Mouse (Mus musculus) forebrain, embryonic 11.5 days (tissue): ENCODE measurements at regions not wholly inside any gene's neighbourhood (a gene's known extent, or its start where the extent isn't known, plus 50 kb on each side); places are given as distances from the start of the nearest gene placed in this dataset.
A peak's percentile ranks its signal among the peaks of the same experiment; 100 is the strongest.

Source experiments
- ATAC-seq: fragments of 200-750 bp; cut with Nextera tagmentation; replicated peaks from 2 replicates; pipeline ENCODE4 v1.8.0; 2017; ENCODE audit warnings: moderate TSS enrichment; ENCODE audit not compliant: low FRiP score
- DNase-seq: peaks from one replicate; pipeline ENCODE4 v3.0.0-alpha.2; 2017; ENCODE audit warnings: low spot score
- H3K27ac ChIP-seq: fragments of 300-500 bp; sonication (generic); 2 replicates; pipeline ENCODE4 v1.5.1; 2014; ENCODE audit warnings: low read depth, low read length
- H3K27me3 ChIP-seq: fragments of 300-500 bp; sonication (generic); 2 replicates; pipeline ENCODE4 v1.6.1; 2014; ENCODE audit warnings: mild to moderate bottlenecking, low read length, mixed read lengths; ENCODE audit not compliant: control insufficient read depth, insufficient read depth
- H3K36me3 ChIP-seq: fragments of 300-500 bp; sonication (generic); 2 replicates; pipeline ENCODE4 v1.6.1; 2014; ENCODE audit warnings: mild to moderate bottlenecking, low read length, moderate library complexity, mixed read lengths; ENCODE audit not compliant: control insufficient read depth, insufficient read depth
- H3K4me1 ChIP-seq: fragments of 300-500 bp; sonication (generic); replicated peaks from 2 replicates; pipeline ENCODE4 v1.6.1; 2014; ENCODE audit warnings: low read length, mixed read lengths; ENCODE audit not compliant: control insufficient read depth, insufficient read depth
- H3K4me2 ChIP-seq: fragments of 300-500 bp; sonication (generic); 2 replicates; pipeline ENCODE4 v1.6.1; 2014; ENCODE audit warnings: low read depth, mild to moderate bottlenecking, low read length, moderate library complexity, mixed read lengths; ENCODE audit not compliant: severe bottlenecking
- H3K4me3 ChIP-seq: fragments of 300-500 bp; sonication (generic); 2 replicates; pipeline ENCODE4 v1.5.1; 2014; ENCODE audit warnings: low read depth, low read length
- H3K9ac ChIP-seq: fragments of 300-500 bp; sonication (generic); 2 replicates; pipeline ENCODE4 v1.6.1; 2014; ENCODE audit warnings: low read length
- H3K9me3 ChIP-seq: fragments of 300-500 bp; sonication (generic); 2 replicates; pipeline ENCODE4 v1.6.1; 2016; ENCODE audit warnings: low read length, mixed read lengths; ENCODE audit not compliant: control insufficient read depth
- WGBS: fragments of 180-500 bp; shearing (Covaris S2); extraction: QIAGEN DNeasy Blood & Tissue Kit; methylation state at CpG from one replicate; pipeline ENCODE4 v1.1.7; 2014; 5-methylcytosine and 5-hydroxymethylcytosine counted together

DNA sequence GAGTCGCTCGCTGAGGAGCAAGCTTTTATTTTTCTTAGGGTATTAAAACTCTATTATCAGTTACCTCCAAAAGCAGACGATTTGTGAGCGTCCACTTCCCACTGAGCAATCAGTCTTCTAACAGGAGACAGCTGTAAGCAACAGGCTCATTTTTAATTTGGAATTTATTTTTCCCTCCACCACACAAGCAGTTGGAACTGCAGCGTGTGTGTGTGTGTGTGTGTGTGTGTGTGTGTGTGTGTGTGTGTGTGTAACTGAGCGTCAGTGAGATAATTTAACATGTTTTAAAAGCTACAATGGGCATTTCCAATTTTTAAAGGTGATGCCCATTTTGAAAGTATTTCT lies 116.6 kb downstream of the Olfr267 start:
- no peak for DNase-seq
- Histone ChIP-seq H3K4me1 (peaks cover 13% of the 10 kb centered on the region; the same call in 1 of the 2 replicates), H3K9ac (peak overlapping the region; percentile 8; the same call in 1 of the 2 replicates), H3K9me3 (no peaks in the 10 kb centered on the region), H3K36me3 (no peaks in the 10 kb centered on the region), H3K4me2 (peak overlapping the region; percentile 32; the same call in 1 of the 2 replicates), H3K27me3 (peaks cover 3% of the 10 kb centered on the region; the same call in 1 of the 2 replicates), H3K4me3 (no peak overlapping the region), H3K27ac (peak overlapping the region; percentile 31; the same call in 1 of the 2 replicates)
- 2% methylated on average over 6 of the region's 6 CpGs for WGBS
- ATAC-seq, result peak; percentile 73

DNA sequence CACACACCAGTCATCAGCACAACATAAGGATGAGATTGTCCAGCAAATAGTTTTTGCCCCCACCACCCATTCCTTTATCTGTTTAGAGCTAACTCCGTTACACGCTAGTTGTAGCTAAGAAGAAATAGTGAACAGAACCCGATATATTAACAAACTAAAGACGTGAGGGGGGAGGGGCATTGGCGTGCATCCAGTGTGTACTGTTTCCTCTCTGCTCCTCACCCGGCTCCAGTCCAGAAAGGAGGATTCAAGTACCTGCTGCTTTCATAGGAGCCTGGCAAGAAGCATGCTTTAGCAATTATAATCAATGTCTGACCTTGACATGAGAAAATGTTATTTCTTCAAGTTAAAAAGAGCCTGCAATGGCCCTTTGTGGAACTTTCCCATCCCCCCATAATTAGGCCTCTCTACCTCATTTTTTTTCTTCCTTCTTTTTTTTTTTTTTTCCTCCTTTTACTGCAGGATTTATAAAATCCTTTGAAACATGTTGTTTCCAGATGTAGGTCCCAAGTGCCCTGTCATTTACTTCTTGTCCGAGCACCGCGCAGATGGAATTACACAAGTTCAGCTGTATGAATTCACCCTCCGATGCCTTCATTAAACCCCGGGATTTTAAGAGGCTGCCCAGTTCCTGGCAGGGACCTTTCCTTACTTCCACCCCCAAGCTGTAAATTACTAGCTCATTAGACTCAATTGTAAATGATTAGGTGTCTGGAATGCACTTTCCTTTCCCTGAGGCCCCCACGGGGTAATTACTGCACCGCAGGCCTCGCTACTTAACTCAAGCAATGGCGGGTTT lies 116.6 kb upstream of the Lpar1 start:
- Histone ChIP-seq H3K36me3 (no peaks in the 10 kb centered on the region), H3K27me3 (peaks cover 3% of the 10 kb centered on the region; the same call in 1 of the 2 replicates), H3K9ac (peak overlapping the region; percentile 8; the same call in 1 of the 2 replicates), H3K9me3 (no peaks in the 10 kb centered on the region), H3K4me1 (peaks cover 13% of the 10 kb centered on the region; the same call in 1 of the 2 replicates), H3K4me3 (no peak overlapping the region), H3K4me2 (peak overlapping the region; percentile 32; the same call in 1 of the 2 replicates), H3K27ac (peak overlapping the region; percentile 60; the same call in 1 of the 2 replicates)
- WGBS, result 10% methylated on average over 15 of the region's 15 CpGs
- peak; percentile 93 for ATAC-seq
- peak; percentile 87 for DNase-seq

DNA sequence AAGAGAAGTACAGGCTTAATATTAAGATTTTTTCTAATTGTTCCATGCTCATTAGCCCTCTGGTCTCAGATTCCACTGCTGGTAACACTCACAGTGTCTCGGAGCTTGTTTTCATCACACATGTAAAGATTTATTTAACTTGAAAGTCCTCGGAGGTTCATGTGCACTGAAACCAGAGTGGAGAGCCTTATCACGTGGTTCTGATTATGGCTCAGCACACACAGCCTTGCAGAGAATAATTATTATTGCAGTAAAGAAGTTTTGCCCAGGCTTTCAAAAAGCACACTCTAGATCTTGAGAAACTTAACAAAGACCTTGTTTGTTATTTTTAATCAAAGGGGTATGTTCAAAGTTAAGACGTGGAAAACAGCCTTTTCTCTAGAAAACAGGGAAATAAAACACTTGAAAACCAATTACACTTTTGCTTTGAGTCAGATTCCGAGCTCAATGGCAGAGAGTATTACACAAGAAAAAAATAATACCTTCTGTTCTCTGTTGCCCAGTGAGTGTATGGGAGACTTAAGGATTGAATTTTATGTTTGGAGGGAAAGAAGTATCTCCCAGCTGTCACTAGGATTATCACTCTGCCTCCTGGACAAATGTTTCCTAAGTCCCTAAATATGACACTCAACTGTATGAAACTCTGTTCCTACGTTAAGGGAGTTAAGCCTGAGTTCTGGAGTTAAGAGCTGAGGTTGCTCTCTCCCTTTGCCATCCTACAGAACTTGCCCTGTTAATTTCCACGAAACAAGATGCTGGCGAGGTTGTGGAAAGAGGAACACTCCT lies 114.9 kb upstream of the Lpar1 start:
- Histone ChIP-seq H3K4me3 (no peak overlapping the region), H3K36me3 (no peaks in the 10 kb centered on the region), H3K27me3 (peaks cover 5% of the 10 kb centered on the region; the same call in 1 of the 2 replicates), H3K27ac (no peak overlapping the region), H3K4me2 (no peak overlapping the region), H3K9me3 (no peaks in the 10 kb centered on the region), H3K9ac (no peak overlapping the region), H3K4me1 (peaks cover 13% of the 10 kb centered on the region; the same call in 1 of the 2 replicates)
- DNase-seq (no peak), ATAC-seq (no peak)
- WGBS, result 50% methylated on average over 8 of the region's 8 CpGs

DNA sequence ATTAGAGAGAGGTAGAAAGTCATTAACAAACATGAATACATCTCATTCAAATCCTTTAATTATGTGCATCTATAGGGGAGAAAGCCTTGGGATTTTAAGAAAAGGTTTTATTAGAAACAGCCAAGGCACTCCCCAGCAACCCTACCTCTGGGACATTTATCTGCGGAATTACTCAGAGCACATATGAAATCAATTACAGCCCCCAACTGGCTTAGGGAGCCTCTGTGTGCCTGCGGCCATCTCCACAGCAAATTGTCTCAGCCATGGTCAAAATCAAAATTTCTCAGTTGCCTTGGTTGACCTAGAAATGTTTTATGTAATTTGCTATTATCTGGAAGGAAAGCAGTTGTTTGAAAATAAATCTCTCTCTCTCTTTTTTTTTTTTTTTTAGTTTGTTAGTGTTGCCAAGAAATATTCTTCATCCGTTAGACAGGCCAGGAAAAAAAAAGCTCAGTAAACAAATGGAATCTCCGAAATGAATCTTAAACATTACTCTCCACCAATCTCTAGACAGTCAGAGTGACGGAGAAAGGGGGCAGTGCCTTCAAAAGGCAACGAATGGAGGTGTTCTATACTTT lies 110.0 kb upstream of the Lpar1 start:
- ATAC-seq (no peak), DNase-seq (no peak)
- H3K27me3 ChIP-seq, result peaks cover 2% of the 10 kb centered on the region; the same call in 1 of the 2 replicates
- H3K36me3 ChIP-seq, result no peaks in the 10 kb centered on the region
- no peak overlapping the region for H3K27ac ChIP-seq
- H3K4me3 ChIP-seq, result no peak overlapping the region
- no peaks in the 10 kb centered on the region for H3K9me3 ChIP-seq
- no peak overlapping the region for H3K4me2 ChIP-seq
- 63% methylated on average over 6 of the region's 6 CpGs for WGBS
- H3K9ac ChIP-seq, result no peak overlapping the region
- H3K4me1 ChIP-seq, result no peaks in the 10 kb centered on the region

DNA sequence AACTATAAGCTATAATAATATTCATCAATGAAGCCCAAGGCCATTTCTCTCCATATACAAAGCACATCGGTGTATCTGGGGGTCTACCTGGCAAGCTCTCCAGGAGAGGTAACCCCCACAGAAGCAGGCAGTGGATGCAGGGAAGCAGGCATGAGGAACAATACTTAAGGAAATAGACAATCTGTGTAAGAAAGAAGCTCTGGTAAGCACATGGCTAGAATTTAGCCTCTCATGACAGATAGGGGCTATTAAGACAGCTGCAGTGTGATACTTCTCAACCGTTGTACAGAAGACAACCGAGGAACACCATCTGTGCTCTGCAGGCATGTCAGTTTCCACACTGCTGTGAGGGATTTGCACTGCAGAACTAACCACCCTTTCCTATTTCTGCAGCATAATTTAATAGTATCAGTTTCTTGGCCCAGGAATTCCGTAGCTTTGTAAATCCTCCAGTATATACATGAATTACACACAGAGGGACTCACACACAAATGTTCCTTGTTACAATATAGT lies 108.1 kb upstream of the Lpar1 start:
- Histone ChIP-seq H3K9ac (no peak overlapping the region), H3K4me3 (no peak overlapping the region), H3K4me1 (0 out of 2 replicates have a peak, but pooled peaks cover 2% of the 10 kb centered on the region), H3K27ac (no peak overlapping the region), H3K36me3 (no peaks in the 10 kb centered on the region), H3K4me2 (no peak overlapping the region), H3K27me3 (peaks cover 2% of the 10 kb centered on the region; the same call in 1 of the 2 replicates), H3K9me3 (no peaks in the 10 kb centered on the region)
- 84% methylated on average over 4 of the region's 4 CpGs for WGBS
- DNase-seq (no peak), ATAC-seq (no peak)

DNA sequence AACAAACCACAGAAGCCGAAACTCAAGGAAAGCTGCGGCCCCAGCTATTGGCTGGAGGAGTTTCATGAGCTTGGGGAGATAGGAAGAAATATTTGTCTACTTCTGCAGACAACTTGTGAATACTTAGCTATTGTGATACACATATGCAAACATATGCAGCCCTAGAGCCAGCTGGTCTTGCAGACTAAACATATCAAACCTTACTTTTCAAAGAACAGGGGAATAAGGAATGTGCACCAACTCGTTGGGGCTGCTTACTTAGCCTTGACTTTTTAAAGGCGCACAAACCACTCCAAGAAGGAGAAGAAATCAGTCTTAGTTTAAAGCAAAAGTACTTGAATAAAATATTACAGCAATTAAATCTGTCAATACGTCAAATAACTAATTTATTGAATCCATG lies 106.8 kb upstream of the Lpar1 start:
- 82% methylated on average over 5 of the region's 5 CpGs for WGBS
- no peak for ATAC-seq
- 0 out of 2 replicates have a peak, but pooled peaks cover 2% of the 10 kb centered on the region for H3K4me1 ChIP-seq
- no peak overlapping the region for H3K4me3 ChIP-seq
- DNase-seq, result no peak
- no peak overlapping the region for H3K27ac ChIP-seq
- H3K4me2 ChIP-seq, result no peak overlapping the region
- H3K27me3 ChIP-seq, result peaks cover 2% of the 10 kb centered on the region; the same call in 1 of the 2 replicates
- no peaks in the 10 kb centered on the region for H3K36me3 ChIP-seq
- no peaks in the 10 kb centered on the region for H3K9me3 ChIP-seq
- no peak overlapping the region for H3K9ac ChIP-seq

DNA sequence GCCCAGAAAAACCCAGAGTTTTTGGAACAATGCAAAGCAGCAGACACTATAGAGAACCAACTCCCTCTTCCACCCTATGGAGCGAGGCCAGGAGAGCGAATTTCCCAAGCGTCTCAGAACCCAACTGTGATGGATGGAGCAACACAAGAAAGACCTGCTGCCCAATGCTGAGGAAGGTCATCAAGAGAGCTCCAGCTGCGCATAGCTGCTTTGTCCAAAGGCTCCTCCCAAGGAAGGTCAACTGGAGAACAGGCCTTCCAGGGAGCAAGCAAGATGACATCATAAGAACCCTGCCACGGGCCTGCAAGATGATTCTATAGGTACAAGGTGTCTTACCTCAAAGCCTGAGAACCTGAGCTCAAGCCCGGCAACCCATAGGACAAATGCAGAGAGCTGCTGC lies 104.5 kb upstream of the Lpar1 start:
- H3K4me2 ChIP-seq, result no peak overlapping the region
- H3K9ac ChIP-seq, result no peak overlapping the region
- no peak for DNase-seq
- H3K9me3 ChIP-seq, result no peaks in the 10 kb centered on the region
- H3K4me1 ChIP-seq, result 0 out of 2 replicates have a peak, but pooled peaks cover 2% of the 10 kb centered on the region
- WGBS, result 82% methylated on average over 6 of the region's 6 CpGs
- no peaks in the 10 kb centered on the region for H3K27me3 ChIP-seq
- ATAC-seq, result no peak
- no peak overlapping the region for H3K4me3 ChIP-seq
- H3K36me3 ChIP-seq, result no peaks in the 10 kb centered on the region
- H3K27ac ChIP-seq, result no peak overlapping the region

DNA sequence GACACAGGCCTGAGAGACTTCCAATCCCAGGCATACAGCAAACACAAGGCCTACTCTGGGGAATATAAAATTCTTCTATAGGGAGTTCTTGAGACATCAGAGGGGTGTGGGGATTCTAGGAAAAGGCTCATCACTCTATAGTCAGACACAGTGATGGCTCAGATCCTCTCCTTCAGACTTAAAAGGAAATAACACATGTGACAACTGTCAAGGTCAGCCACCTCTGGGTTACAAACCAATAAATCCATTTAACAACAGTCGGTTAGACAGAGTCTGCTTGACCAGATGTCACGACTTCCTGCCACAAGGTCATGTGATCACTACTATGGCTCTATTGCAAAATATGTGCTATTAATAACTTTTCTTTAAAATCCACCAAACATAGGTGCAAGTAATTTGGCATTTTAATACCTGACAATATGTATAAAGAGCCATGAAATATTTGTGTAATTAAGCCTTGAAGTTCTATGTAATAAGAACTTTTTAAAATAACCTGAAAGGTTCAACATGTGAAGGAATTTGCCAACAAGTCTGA lies 94.1 kb upstream of the Lpar1 start:
- no peak overlapping the region for H3K9ac ChIP-seq
- no peak overlapping the region for H3K27ac ChIP-seq
- no peak overlapping the region for H3K4me2 ChIP-seq
- ATAC-seq (no peak), DNase-seq (no peak)
- H3K27me3 ChIP-seq, result no peaks in the 10 kb centered on the region
- H3K4me3 ChIP-seq, result no peak overlapping the region
- no peaks in the 10 kb centered on the region for H3K36me3 ChIP-seq
- 77% methylated on average over 2 of the region's 2 CpGs for WGBS
- no peaks in the 10 kb centered on the region for H3K4me1 ChIP-seq
- no peaks in the 10 kb centered on the region for H3K9me3 ChIP-seq
